Mouse (Mus musculus): ENCODE measurements around the gene C77080. TPM values are rescaled to one million over a fixed set of nuclear protein-coding genes. Genes with fewer than 3 reads are reported as not detected.

Gene C77080
- polyA plus RNA-seq, 1 experiment from 2014 or later, result 4.6 TPM

GRCm38 (mm10) chr4:129263225-129264021 lies 2.2 kb upstream of the C77080 start:
- no peaks in the 10 kb centered on the region for H3K27me3 ChIP-seq (replicated peaks)
- no peak for ATAC-seq (ENCODE audit: low FRiP score, low read depth)
- no peak overlapping the region for H3K4me3 ChIP-seq
- no peak overlapping the region for H3K9ac ChIP-seq
- peaks cover 13% of the 10 kb centered on the region; the same call in 1 of the 2 replicates for H3K4me1 ChIP-seq
- no peaks in the 10 kb centered on the region for H3K9me3 ChIP-seq
- 0 out of 2 replicates have a peak overlapping the region, but pooled peaks have one; percentile 20 for H3K4me2 ChIP-seq (replicated peaks)
- no peak overlapping the region for H3K27ac ChIP-seq
- no peaks in the 10 kb centered on the region for H3K36me3 ChIP-seq
- 39% methylated on average over 19 of the region's 19 CpGs for WGBS

DNA sequence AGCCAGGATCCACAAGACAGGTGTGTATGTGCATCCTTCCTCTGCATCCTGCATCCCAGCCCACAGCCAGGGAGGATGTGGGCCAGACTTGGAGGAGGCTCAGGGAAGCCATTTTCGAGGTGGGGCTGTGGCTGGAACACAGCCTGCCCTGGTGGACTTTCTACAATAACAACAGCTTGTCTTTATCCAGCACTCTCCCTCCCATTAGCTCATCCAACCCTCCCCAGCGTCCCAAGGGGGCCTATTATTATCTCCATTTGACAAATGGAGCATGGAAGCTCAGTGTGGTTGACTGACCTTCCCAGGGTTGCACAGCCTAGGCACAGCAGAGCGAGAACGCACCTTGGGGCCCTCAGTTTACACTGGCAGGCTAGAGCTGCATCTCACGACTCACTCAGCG lies 526 bp downstream of the C77080 start:
- no peaks in the 10 kb centered on the region for H3K9me3 ChIP-seq
- H3K4me1 ChIP-seq, result peaks cover 19% of the 10 kb centered on the region
- H3K4me2 ChIP-seq (replicated peaks), result 0 out of 2 replicates have a peak overlapping the region, but pooled peaks have one; percentile 4
- WGBS, result 15% methylated on average over 6 of the region's 6 CpGs
- H3K4me3 ChIP-seq, result no peak overlapping the region
- no peak for ATAC-seq (ENCODE audit: low FRiP score, low read depth)
- no peak overlapping the region for H3K9ac ChIP-seq
- no peaks in the 10 kb centered on the region for H3K36me3 ChIP-seq
- H3K27me3 ChIP-seq (replicated peaks), result no peaks in the 10 kb centered on the region
- no peak overlapping the region for H3K27ac ChIP-seq

GRCm38 (mm10) chr4:129259101-129259500 lies 2.1 kb downstream of the C77080 start:
- H3K9me3 ChIP-seq, result no peaks in the 10 kb centered on the region
- H3K4me2 ChIP-seq (replicated peaks), result no peak overlapping the region
- H3K9ac ChIP-seq, result no peak overlapping the region
- no peaks in the 10 kb centered on the region for H3K36me3 ChIP-seq
- no peak for ATAC-seq (ENCODE audit: low FRiP score, low read depth)
- WGBS, result 68% methylated on average over 4 of the region's 4 CpGs
- H3K4me1 ChIP-seq, result peaks cover 19% of the 10 kb centered on the region
- H3K27ac ChIP-seq, result no peak overlapping the region
- H3K4me3 ChIP-seq, result no peak overlapping the region
- H3K27me3 ChIP-seq (replicated peaks), result no peaks in the 10 kb centered on the region

- 0 out of 2 replicates have a peak overlapping the region, but pooled peaks have one; percentile 15 for H3K4me2 ChIP-seq (replicated peaks)
- no peaks in the 10 kb centered on the region for H3K36me3 ChIP-seq
- H3K4me3 ChIP-seq, result no peak overlapping the region
- no peaks in the 10 kb centered on the region for H3K9me3 ChIP-seq
- no peak overlapping the region for H3K9ac ChIP-seq
- H3K27ac ChIP-seq, result no peak overlapping the region
- 28% methylated on average over 8 of the region's 8 CpGs for WGBS
- no peak for ATAC-seq (ENCODE audit: low FRiP score, low read depth)
- peaks cover 16% of the 10 kb centered on the region for H3K4me1 ChIP-seq
- peaks cover 5% of the 10 kb centered on the region for H3K27me3 ChIP-seq (replicated peaks)
These were observed 4.5 kb downstream of the C77080 start for GRCm38 (mm10) chr4:129256450-129257380.

DNA sequence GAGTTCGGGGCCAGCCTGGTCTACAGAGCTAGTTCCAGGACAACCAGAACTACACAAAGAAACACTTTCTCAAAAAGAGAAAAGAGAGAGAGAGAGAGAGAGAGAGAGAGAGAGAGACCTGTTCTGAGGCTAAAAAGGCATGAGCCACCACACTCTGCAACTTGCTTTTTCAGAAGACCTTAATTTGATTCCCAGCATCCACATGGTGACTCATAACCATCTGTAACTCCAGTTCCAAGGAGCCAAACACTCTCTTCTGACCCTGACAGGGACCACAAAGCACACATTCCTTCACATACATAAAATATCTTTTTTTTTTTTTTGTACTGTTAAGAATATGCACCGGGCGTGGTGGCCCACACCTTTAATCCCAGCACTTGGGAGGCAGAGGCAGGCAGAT lies 6.6 kb downstream of the C77080 start:
- Histone ChIP-seq H3K27ac (no peak overlapping the region), H3K36me3 (no peaks in the 10 kb centered on the region), H3K4me1 (peaks cover 17% of the 10 kb centered on the region), H3K4me2 (replicated peaks) (no peak overlapping the region), H3K4me3 (no peak overlapping the region), H3K27me3 (replicated peaks) (peaks cover 21% of the 10 kb centered on the region), H3K9me3 (no peaks in the 10 kb centered on the region), H3K9ac (no peak overlapping the region)
- no peak for ATAC-seq (ENCODE audit: low FRiP score, low read depth)
- 89% methylated on average over 3 of the region's 3 CpGs for WGBS

- H3K9me3 ChIP-seq, result no peaks in the 10 kb centered on the region
- no peak overlapping the region for H3K27ac ChIP-seq
- ATAC-seq (ENCODE audit: low FRiP score, low read depth), result no peak
- peaks cover 35% of the 10 kb centered on the region for H3K4me1 ChIP-seq
- no peak overlapping the region for H3K4me2 ChIP-seq (replicated peaks)
- no peak overlapping the region for H3K4me3 ChIP-seq
- H3K9ac ChIP-seq, result no peak overlapping the region
- no peaks in the 10 kb centered on the region for H3K36me3 ChIP-seq
- peaks cover 39% of the 10 kb centered on the region for H3K27me3 ChIP-seq (replicated peaks)
- 78% methylated on average over 2 of the region's 2 CpGs for WGBS
These were observed 8.7 kb downstream of the C77080 start for GRCm38 (mm10) chr4:129252492-129252891.

DNA sequence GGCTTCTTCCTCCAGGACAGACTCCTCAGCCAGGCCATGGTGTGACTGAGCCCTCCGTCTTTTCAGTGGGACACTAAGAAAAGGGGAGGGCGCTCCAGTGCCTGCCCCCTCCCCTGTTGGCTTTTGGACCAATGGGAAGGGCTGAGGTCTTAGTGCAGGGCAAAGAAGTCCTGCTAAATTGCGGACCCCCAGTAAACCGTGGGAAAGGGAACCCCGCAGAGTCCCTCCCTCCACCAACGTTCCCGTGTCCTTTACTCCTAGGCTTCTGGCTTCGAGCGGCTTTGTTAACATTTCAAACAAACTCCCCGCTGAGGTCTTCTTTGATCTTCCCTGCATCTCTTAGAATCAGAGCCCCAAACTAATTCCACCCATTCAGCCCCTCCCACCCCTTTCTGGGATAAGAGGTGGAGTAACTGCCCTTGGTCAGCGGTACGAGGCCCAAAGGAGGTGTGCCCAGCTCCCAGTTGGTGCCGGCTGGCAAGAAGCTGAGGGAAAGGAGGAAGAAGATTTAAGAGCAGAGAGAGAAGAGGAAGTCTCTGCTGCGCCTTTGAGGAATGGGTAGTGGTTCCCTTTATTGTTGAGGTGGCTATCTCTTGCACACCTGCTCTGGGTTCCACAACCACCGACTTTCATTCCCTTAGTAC lies 9.6 kb downstream of the C77080 start:
- no peaks in the 10 kb centered on the region for H3K9me3 ChIP-seq
- no peak overlapping the region for H3K4me3 ChIP-seq
- 2% methylated on average over 15 of the region's 15 CpGs for WGBS
- peak; percentile 53; the same call in 1 of the 2 replicates for ATAC-seq (ENCODE audit: low FRiP score, low read depth)
- H3K4me2 ChIP-seq (replicated peaks), result peak overlapping the region; percentile 44
- no peak overlapping the region for H3K27ac ChIP-seq
- H3K27me3 ChIP-seq (replicated peaks), result peaks cover 48% of the 10 kb centered on the region
- no peak overlapping the region for H3K9ac ChIP-seq
- H3K36me3 ChIP-seq, result no peaks in the 10 kb centered on the region
- peaks cover 33% of the 10 kb centered on the region for H3K4me1 ChIP-seq

- 12% methylated on average over 15 of the region's 15 CpGs for WGBS
- Histone ChIP-seq H3K4me1 (peaks cover 29% of the 10 kb centered on the region), H3K27me3 (replicated peaks) (peaks cover 55% of the 10 kb centered on the region), H3K9me3 (no peaks in the 10 kb centered on the region), H3K4me2 (replicated peaks) (peak overlapping the region; percentile 44), H3K27ac (no peak overlapping the region), H3K36me3 (no peaks in the 10 kb centered on the region), H3K9ac (no peak overlapping the region), H3K4me3 (no peak overlapping the region)
- no peak for ATAC-seq (ENCODE audit: low FRiP score, low read depth)
These were observed 10.3 kb downstream of the C77080 start for GRCm38 (mm10) chr4:129250759-129251481.

GRCm38 (mm10) chr4:129249288-129249687 lies 11.9 kb downstream of the C77080 start:
- Histone ChIP-seq H3K4me1 (peaks cover 29% of the 10 kb centered on the region), H3K9ac (no peak overlapping the region), H3K9me3 (no peaks in the 10 kb centered on the region), H3K4me2 (replicated peaks) (no peak overlapping the region), H3K4me3 (no peak overlapping the region), H3K27ac (no peak overlapping the region), H3K36me3 (no peaks in the 10 kb centered on the region), H3K27me3 (replicated peaks) (peaks cover 62% of the 10 kb centered on the region)
- 21% methylated on average over 7 of the region's 7 CpGs for WGBS
- no peak for ATAC-seq (ENCODE audit: low FRiP score, low read depth)

GRCm38 (mm10) chr4:129248243-129248767 lies 12.9 kb downstream of the C77080 start:
- peak overlapping the region; percentile 52 for H3K4me3 ChIP-seq
- H3K27me3 ChIP-seq (replicated peaks), result peaks cover 62% of the 10 kb centered on the region
- no peak for ATAC-seq (ENCODE audit: low FRiP score, low read depth)
- peaks cover 29% of the 10 kb centered on the region for H3K4me1 ChIP-seq
- no peak overlapping the region for H3K27ac ChIP-seq
- H3K9me3 ChIP-seq, result no peaks in the 10 kb centered on the region
- H3K36me3 ChIP-seq, result no peaks in the 10 kb centered on the region
- WGBS, result under 1% methylated on average over 37 of the region's 74 CpGs
- peak overlapping the region; percentile 69 for H3K9ac ChIP-seq
- peak overlapping the region; percentile 87 for H3K4me2 ChIP-seq (replicated peaks)

Measured in neural tube, embryonic 12.5 days (tissue).